Mouse (Mus musculus) C2C12 (cell line): ENCODE data around the gene Fcgr2b.

ENCODE experiments used
- CEBPB ChIP-seq: IDR thresholded peaks from one replicate; pipeline ENCODE4 v1.6.1; 2011; ENCODE audit warnings: low read depth, mild to moderate bottlenecking, control low read depth, moderate library complexity
- CTCF ChIP-seq: IDR thresholded peaks from one replicate; pipeline ENCODE4 v1.5.1; 2011; ENCODE audit not compliant: control insufficient read depth, insufficient read depth, insufficient read length
- FOSL1 ChIP-seq: IDR thresholded peaks from one replicate; pipeline ENCODE4 v1.8.0; 2011; ENCODE audit warnings: mild to moderate bottlenecking, low read length; ENCODE audit not compliant: poor library complexity, insufficient read depth, severe bottlenecking
- MAX ChIP-seq: IDR thresholded peaks from one replicate; pipeline ENCODE4 v1.6.1; 2011; ENCODE audit warnings: mild to moderate bottlenecking, control low read depth
- MYOD1 ChIP-seq: IDR thresholded peaks from one replicate; pipeline ENCODE4 v1.6.1; 2011; ENCODE audit warnings: low read depth; ENCODE audit not compliant: control insufficient read depth, insufficient read length
- MYOG ChIP-seq: IDR thresholded peaks from one replicate; pipeline ENCODE4 v1.6.1; 2011; ENCODE audit not compliant: control insufficient read depth, insufficient read length; ENCODE audit errors: extremely low read depth
- USF1 ChIP-seq: IDR thresholded peaks from one replicate; pipeline ENCODE4 v1.6.1; 2011; ENCODE audit warnings: low read depth, mild to moderate bottlenecking, control low read depth, moderate library complexity

- TF ChIP-seq CTCF = peak; percentile 27
- TF ChIP-seq FOSL1 = no peak
- no peak for TF ChIP-seq MAX
- no peak for TF ChIP-seq USF1
- no peak for TF ChIP-seq MYOG
- no peak for TF ChIP-seq CEBPB
- TF ChIP-seq MYOD1 = no peak
Measured at GRCm38 (mm10) chr1:170992550-170992949, 16.2 kb upstream of the Fcgr2b start.
